Mouse (Mus musculus): ENCODE measurements around the gene Sh3bp4. TPM values are rescaled to one million over a fixed set of nuclear protein-coding genes. Genes with fewer than 3 reads are reported as not detected.

Gene Sh3bp4
- polyA plus RNA-seq, 1 experiment, result 3.6 TPM

DNA sequence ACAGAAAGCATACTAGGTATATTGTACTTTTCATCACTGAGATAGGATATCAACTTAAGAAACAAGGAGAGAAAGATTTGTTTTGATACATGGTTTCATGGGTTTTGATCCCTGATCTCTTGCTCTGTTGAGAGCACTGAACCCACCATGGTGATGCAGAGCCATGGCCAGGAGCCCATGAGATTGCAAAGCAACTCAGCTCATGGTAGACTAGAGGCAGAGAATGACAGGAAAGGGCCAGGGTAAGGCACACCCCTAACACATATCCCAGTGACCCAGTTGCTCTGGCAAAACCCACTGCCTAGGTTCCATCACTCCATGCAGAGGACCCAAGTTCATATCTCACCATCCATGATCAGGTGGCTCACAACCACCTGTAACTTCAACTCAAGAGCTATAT, 114.6 kb downstream of the Sh3bp4 start:
- no peaks in the 10 kb centered on the region for H3K36me3 ChIP-seq (ENCODE audit: control insufficient read depth, insufficient read depth, low read length)
- TF ChIP-seq CTCF (IDR thresholded peaks at IDR 0.05; ENCODE audit: extremely low read depth, insufficient read depth, insufficient read length, insufficient replicate concordance) (no peak), POLR2A (IDR thresholded peaks at IDR 0.05; ENCODE audit: low read depth, low read length) (no peak)
- H3K27me3 ChIP-seq (ENCODE audit: control insufficient read depth, insufficient read depth, low read length), result no peaks in the 10 kb centered on the region
- no peak overlapping the region for H3K27ac ChIP-seq (ENCODE audit: insufficient read depth, low read length)
- H3K4me3 ChIP-seq (ENCODE audit: extremely low read depth, insufficient read depth, insufficient read length), result no peak overlapping the region
- no peak for DNase-seq (ENCODE audit: low read depth in 1 of 2, low spot score in 2 of 2)
- H3K4me1 ChIP-seq (ENCODE audit: control insufficient read depth, insufficient read depth, insufficient read length), result no peaks in the 10 kb centered on the region

DNA sequence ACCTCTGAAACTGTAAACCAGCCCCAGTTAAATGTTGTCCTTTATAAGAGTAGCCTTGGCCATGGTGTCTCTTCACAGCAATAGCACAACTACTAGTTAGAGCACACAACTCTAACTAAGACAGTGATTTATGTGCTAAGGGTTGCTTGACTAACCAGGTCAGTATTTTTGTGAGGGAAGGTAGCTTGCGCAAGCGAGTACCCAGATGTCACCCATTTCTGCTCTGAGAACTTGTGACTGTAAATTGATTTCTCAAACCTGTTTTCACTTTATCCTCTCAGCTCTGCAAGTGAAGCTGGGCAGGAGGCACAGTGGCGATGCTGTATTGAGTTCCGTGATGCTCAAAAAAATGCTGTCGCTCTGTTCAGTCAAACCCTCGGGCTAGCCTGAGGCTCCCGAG, 117.2 kb downstream of the Sh3bp4 start:
- no peaks in the 10 kb centered on the region for H3K36me3 ChIP-seq (ENCODE audit: control insufficient read depth, insufficient read depth, low read length)
- H3K4me3 ChIP-seq (ENCODE audit: extremely low read depth, insufficient read depth, insufficient read length), result no peak overlapping the region
- DNase-seq (ENCODE audit: low read depth in 1 of 2, low spot score in 2 of 2), result no peak
- TF ChIP-seq POLR2A (IDR thresholded peaks at IDR 0.05; ENCODE audit: low read depth, low read length), result no peak
- no peak for TF ChIP-seq CTCF (IDR thresholded peaks at IDR 0.05; ENCODE audit: extremely low read depth, insufficient read depth, insufficient read length, insufficient replicate concordance)
- no peaks in the 10 kb centered on the region for H3K27me3 ChIP-seq (ENCODE audit: control insufficient read depth, insufficient read depth, low read length)
- no peaks in the 10 kb centered on the region for H3K4me1 ChIP-seq (ENCODE audit: control insufficient read depth, insufficient read depth, insufficient read length)
- 91% methylated on average over 7 of the region's 7 CpGs for whole genome bisulfite sequencing
- H3K27ac ChIP-seq (ENCODE audit: insufficient read depth, low read length), result no peak overlapping the region

DNA sequence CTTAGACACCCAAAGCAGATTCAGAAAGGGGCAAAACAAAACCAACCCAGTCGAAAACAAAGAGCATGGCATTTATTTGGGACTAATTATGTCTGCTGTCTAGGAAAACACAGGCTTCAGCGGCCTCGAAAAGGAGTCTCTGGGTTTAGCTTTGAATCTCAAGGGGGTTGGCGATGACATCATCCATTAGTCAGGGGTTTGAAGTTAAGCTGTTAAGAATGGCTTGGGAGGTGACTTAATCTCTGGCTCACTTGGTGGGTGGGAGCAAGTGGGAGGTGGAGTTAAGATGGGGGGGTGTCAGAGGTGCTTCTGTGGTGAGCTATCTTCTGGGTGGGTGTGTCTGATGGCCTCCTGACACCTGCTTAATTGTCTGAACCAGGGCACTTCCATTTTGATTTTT, 117.9 kb downstream of the Sh3bp4 start:
- no peaks in the 10 kb centered on the region for H3K4me1 ChIP-seq (ENCODE audit: control insufficient read depth, insufficient read depth, insufficient read length)
- 71% methylated on average over 4 of the region's 4 CpGs for WGBS
- H3K36me3 ChIP-seq (ENCODE audit: control insufficient read depth, insufficient read depth, low read length), result no peaks in the 10 kb centered on the region
- H3K27me3 ChIP-seq (ENCODE audit: control insufficient read depth, insufficient read depth, low read length), result no peaks in the 10 kb centered on the region
- DNase-seq (ENCODE audit: low read depth in 1 of 2, low spot score in 2 of 2), result no peak
- TF ChIP-seq CTCF (IDR thresholded peaks at IDR 0.05; ENCODE audit: extremely low read depth, insufficient read depth, insufficient read length, insufficient replicate concordance) (no peak), POLR2A (IDR thresholded peaks at IDR 0.05; ENCODE audit: low read depth, low read length) (no peak)
- H3K4me3 ChIP-seq (ENCODE audit: extremely low read depth, insufficient read depth, insufficient read length), result no peak overlapping the region
- no peak overlapping the region for H3K27ac ChIP-seq (ENCODE audit: insufficient read depth, low read length)

DNA sequence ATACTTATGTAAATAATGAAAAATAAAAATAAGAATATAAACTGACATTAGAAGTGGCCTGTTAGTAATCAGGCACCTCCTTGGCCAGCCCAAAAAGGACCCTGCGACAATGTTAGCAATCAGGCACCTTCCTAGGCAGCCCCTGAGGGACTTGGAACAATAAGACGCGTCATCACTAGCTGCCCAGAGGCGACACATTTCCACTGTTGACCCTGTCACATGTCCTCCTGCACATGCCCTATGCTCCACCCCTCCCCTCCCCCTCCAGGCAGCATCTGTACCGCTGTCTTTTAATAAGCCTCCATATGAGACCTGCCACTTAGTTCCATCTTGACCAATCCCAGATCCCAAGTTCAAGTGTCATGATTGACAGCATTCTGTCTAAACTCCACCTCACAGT, 119.0 kb downstream of the Sh3bp4 start:
- no peak for DNase-seq (ENCODE audit: low read depth in 1 of 2, low spot score in 2 of 2)
- 88% methylated on average over 5 of the region's 5 CpGs for WGBS
- TF ChIP-seq CTCF (IDR thresholded peaks at IDR 0.05; ENCODE audit: extremely low read depth, insufficient read depth, insufficient read length, insufficient replicate concordance) (no peak), POLR2A (IDR thresholded peaks at IDR 0.05; ENCODE audit: low read depth, low read length) (no peak)
- H3K36me3 ChIP-seq (ENCODE audit: control insufficient read depth, insufficient read depth, low read length), result no peaks in the 10 kb centered on the region
- no peaks in the 10 kb centered on the region for H3K27me3 ChIP-seq (ENCODE audit: control insufficient read depth, insufficient read depth, low read length)
- H3K27ac ChIP-seq (ENCODE audit: insufficient read depth, low read length), result no peak overlapping the region
- H3K4me1 ChIP-seq (ENCODE audit: control insufficient read depth, insufficient read depth, insufficient read length), result no peaks in the 10 kb centered on the region
- no peak overlapping the region for H3K4me3 ChIP-seq (ENCODE audit: extremely low read depth, insufficient read depth, insufficient read length)

DNA sequence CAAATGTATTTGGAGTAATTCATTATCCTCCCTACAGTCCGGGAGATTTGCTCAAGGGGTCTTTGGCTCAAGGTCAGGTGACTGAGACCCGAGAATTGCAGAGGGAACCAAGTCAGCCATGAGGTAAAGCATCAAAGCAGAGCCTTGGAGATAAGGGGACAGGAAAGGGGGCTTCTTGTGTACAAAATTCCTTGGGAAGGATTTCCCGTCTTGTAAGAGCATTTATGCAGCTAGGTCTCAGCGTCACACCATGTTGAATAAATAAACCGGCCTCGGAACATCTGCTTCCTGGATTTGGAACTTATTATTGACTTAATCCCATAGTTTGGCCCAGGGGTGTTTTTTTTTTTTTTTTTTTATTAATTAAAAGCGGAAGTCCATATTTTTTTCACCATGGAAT, 120.4 kb downstream of the Sh3bp4 start:
- Histone ChIP-seq H3K27ac (ENCODE audit: insufficient read depth, low read length) (no peak overlapping the region), H3K36me3 (ENCODE audit: control insufficient read depth, insufficient read depth, low read length) (no peaks in the 10 kb centered on the region), H3K27me3 (ENCODE audit: control insufficient read depth, insufficient read depth, low read length) (no peaks in the 10 kb centered on the region), H3K4me1 (ENCODE audit: control insufficient read depth, insufficient read depth, insufficient read length) (no peaks in the 10 kb centered on the region), H3K4me3 (ENCODE audit: extremely low read depth, insufficient read depth, insufficient read length) (no peak overlapping the region)
- 72% methylated on average over 7 of the region's 7 CpGs for WGBS
- TF ChIP-seq CTCF (IDR thresholded peaks at IDR 0.05; ENCODE audit: extremely low read depth, insufficient read depth, insufficient read length, insufficient replicate concordance), result no peak
- no peak for TF ChIP-seq POLR2A (IDR thresholded peaks at IDR 0.05; ENCODE audit: low read depth, low read length)
- no peak for DNase-seq (ENCODE audit: low read depth in 1 of 2, low spot score in 2 of 2)

DNA sequence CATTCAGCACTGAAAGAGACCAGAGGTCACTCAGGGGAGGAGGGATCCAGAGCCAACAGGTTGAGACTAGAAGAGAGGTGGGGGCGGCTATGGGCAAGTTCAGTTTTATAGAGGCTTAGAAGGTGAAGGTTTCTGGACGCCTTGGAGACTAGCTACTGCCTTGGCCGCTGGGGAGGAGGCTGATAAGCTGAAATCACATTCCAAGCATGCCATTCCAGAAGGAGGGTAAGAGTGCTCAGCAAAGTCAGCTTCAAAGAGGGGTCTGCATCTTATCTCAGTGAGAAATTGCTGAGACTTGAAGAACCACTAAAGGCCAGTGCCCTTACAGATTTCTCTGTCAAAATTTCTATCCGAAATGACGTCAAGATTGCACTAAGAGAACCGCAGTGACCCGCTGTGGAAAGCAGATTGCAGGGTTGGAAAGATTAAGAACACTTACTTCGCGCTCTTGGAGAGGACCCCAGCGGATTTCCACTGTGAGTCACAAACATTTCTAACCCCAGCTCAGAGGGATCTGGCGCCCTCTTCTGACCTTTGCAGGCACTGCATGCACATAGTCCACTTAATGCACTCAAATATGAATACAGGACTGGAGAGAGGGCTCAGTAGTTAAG, 121.0 kb downstream of the Sh3bp4 start:
- Histone ChIP-seq H3K36me3 (ENCODE audit: control insufficient read depth, insufficient read depth, low read length) (no peaks in the 10 kb centered on the region), H3K27ac (ENCODE audit: insufficient read depth, low read length) (no peak overlapping the region), H3K4me3 (ENCODE audit: extremely low read depth, insufficient read depth, insufficient read length) (no peak overlapping the region), H3K27me3 (ENCODE audit: control insufficient read depth, insufficient read depth, low read length) (no peaks in the 10 kb centered on the region), H3K4me1 (ENCODE audit: control insufficient read depth, insufficient read depth, insufficient read length) (no peaks in the 10 kb centered on the region)
- WGBS, result 29% methylated on average over 11 of the region's 11 CpGs
- DNase-seq (ENCODE audit: low read depth in 1 of 2, low spot score in 2 of 2), result no peak
- TF ChIP-seq POLR2A (IDR thresholded peaks at IDR 0.05; ENCODE audit: low read depth, low read length), result no peak
- peak; percentile 32; the same call in 1 of the 2 replicates for TF ChIP-seq CTCF (IDR thresholded peaks at IDR 0.05; ENCODE audit: extremely low read depth, insufficient read depth, insufficient read length, insufficient replicate concordance)

DNA sequence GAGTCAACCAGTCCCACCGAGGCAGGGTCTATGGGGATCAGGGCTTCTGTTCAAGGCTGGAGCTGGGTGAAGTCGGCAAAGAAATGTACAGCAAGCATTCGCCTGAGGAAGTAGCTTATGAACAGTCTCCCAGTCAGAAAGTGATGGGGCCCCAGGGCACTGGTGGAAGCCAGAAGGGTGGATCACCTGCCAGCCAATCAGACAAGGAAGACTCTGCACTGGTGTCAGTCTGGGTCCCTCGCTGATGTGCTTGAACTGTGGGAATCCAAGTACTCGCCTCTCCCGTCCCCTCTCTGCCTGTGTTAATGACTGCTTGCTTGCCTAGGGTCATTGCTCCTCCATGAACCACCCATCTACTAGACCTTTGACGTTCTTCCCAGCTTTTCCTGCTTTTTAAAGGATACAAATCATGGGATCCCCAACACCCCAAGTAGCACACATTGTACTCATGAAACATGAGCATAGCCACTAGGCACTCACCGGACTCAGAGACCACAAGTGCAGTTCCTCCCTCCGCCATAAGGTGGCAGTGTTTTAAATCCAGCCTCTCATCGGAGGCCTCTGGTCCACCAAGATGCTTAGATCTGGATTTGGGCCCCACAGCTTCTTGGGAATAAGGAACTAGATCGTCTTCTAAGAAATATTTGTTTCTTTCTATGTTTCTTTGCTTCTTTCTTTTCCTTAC, 122.5 kb downstream of the Sh3bp4 start:
- no peak for DNase-seq (ENCODE audit: low read depth in 1 of 2, low spot score in 2 of 2)
- no peaks in the 10 kb centered on the region for H3K27me3 ChIP-seq (ENCODE audit: control insufficient read depth, insufficient read depth, low read length)
- H3K36me3 ChIP-seq (ENCODE audit: control insufficient read depth, insufficient read depth, low read length), result no peaks in the 10 kb centered on the region
- 45% methylated on average over 11 of the region's 11 CpGs for WGBS
- H3K27ac ChIP-seq (ENCODE audit: insufficient read depth, low read length), result no peak overlapping the region
- TF ChIP-seq POLR2A (IDR thresholded peaks at IDR 0.05; ENCODE audit: low read depth, low read length), result no peak
- peak; percentile 54; the same call in 1 of the 2 replicates for TF ChIP-seq CTCF (IDR thresholded peaks at IDR 0.05; ENCODE audit: extremely low read depth, insufficient read depth, insufficient read length, insufficient replicate concordance)
- no peaks in the 10 kb centered on the region for H3K4me1 ChIP-seq (ENCODE audit: control insufficient read depth, insufficient read depth, insufficient read length)
- H3K4me3 ChIP-seq (ENCODE audit: extremely low read depth, insufficient read depth, insufficient read length), result no peak overlapping the region
